Mouse (Mus musculus): ENCODE data around the gene Snx18.

DNA sequence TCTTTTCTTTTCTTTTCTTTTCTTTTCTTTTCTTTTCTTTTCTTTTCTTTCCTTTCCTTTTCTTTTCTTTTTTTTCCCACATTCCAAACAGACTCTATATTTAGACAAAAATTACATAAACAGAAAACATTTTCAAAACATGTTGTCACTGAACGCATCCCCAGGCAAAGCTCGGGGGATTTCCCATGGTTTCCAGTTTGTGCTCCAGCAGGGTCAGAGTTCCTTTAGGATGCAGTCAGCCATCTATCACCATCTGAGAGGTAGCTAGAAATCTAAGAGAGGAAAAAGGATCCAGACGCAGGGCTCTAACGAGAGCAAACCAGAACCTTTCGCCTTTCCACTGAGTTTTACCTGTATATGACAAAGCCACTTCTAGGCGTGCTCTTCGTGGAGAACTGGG, 52.0 kb downstream of the Snx18 start:
- no peak for TF ChIP-seq CTCF (IDR thresholded peaks at IDR 0.05; ENCODE audit: low read depth, low read length)
- no peak for TF ChIP-seq EP300 (IDR thresholded peaks at IDR 0.05; ENCODE audit: insufficient read depth, low read depth, low read length)

Data from ES-Bruce4 (cell line).